Comparison of ENCODE assay signal across 8 mouse cellular contexts in genomic region chr19:21272655-21273284, GRCm38 (mm10). TPM values are rescaled to one million over a fixed set of nuclear protein-coding genes. Genes with fewer than 3 reads are reported as not detected.
DNase-seq lines count a peak whose midpoint lies in the region; ATAC-seq lines count a peak whose summit lies in the region.

No protein-coding gene starts in this region.

- H3K9ac ChIP-seq in intestine, embryonic 15.5 days = peak overlapping the region; percentile 99

- H3K4me1 ChIP-seq in intestine, embryonic 15.5 days (replicated peaks) = 0 out of 2 replicates have a peak, but pooled peaks cover 2% of the 10 kb centered on the region
- peaks cover 27% of the 10 kb centered on the region for H3K4me1 ChIP-seq in midbrain, embryonic 10.5 days

- 0 out of 2 replicates have a peak, but pooled peaks cover 2% of the 10 kb centered on the region for H3K36me3 ChIP-seq in intestine, embryonic 15.5 days
- H3K36me3 ChIP-seq in midbrain, embryonic 10.5 days = peaks cover 16% of the 10 kb centered on the region

- no peaks in the 10 kb centered on the region for H3K9me3 ChIP-seq in intestine, embryonic 15.5 days
- no peaks in the 10 kb centered on the region for H3K9me3 ChIP-seq in midbrain, embryonic 10.5 days (replicated peaks)

- intact Hi-C loops in gastrocnemius, postnatal 36 days (cut with DNase I) = loop anchor here (5.0 to 10.0 kb wide), 5 partner anchors 55 to 382 kb away; partner anchors contain the start of genes 1110059E24Rik and Abhd17b
- intact Hi-C loops in left cerebral cortex, postnatal 4 days (cut with DNase I) = loop anchor here (1.0 to 10.0 kb wide), 2 partner anchors 235 to 292 kb away; no protein-coding TSS in a partner anchor

- H3K4me3 ChIP-seq in intestine, embryonic 15.5 days (replicated peaks) = peak overlapping the region; percentile 91
- H3K4me3 ChIP-seq in midbrain, embryonic 10.5 days = peak overlapping the region; percentile 95

- peak; percentile 62 for DNase-seq in cerebellum, adult 11 months
- no peak for DNase-seq in cerebellum, adult 9-11 months
- DNase-seq in embryo, embryonic 11.5 days (ENCODE audit: low read depth, low spot score) = peak; percentile 50
- peak; percentile 56 to 69 for DNase-seq in gastrocnemius, postnatal 36 days
- peak; percentile 73 for DNase-seq in left cerebral cortex, postnatal 4 days
- DNase-seq in midbrain, embryonic 10.5 days (ENCODE audit: low spot score) = peak; percentile 72
- DNase-seq in spleen, adult 18-20 months = peak; percentile 66 to 76

- H3K4me2 ChIP-seq in intestine, embryonic 15.5 days (replicated peaks) = peak overlapping the region; percentile 43

- peak overlapping the region; percentile 100 for H3K27ac ChIP-seq in intestine, embryonic 15.5 days
- H3K27ac ChIP-seq in midbrain, embryonic 10.5 days (replicated peaks) = peak overlapping the region; percentile 100

- H3K27me3 ChIP-seq in intestine, embryonic 15.5 days (replicated peaks) = no peaks in the 10 kb centered on the region
- H3K27me3 ChIP-seq in midbrain, embryonic 10.5 days (ENCODE audit: low read depth, poor library complexity, severe bottlenecking) = no peaks in the 10 kb centered on the region

- under 1% methylated on average over 66 of the region's 66 CpGs for WGBS in intestine, embryonic 15.5 days
- WGBS in midbrain, embryonic 10.5 days = under 1% methylated on average over 66 of the region's 66 CpGs

- peak; percentile 67 for ATAC-seq in intestine, embryonic 15.5 days

RNA-seq across cellular contexts. Expression of gene Zfand5, which starts 0.7 kb away (rescaled TPM):
- 100 to 1,000 TPM; 228 to 300 TPM for total RNA-seq in gastrocnemius, postnatal 36 days (2021)
- 87.0 and 91.6 TPM in 2 replicates for polyA plus RNA-seq in intestine, embryonic 15.5 days (2015; fragmentation: Nextera tagmentation; extraction: Ambion mirVana)
- 100 to 1,000 TPM; 154 to 163 TPM for total RNA-seq in left cerebral cortex, postnatal 4 days (2021)
- polyA plus RNA-seq in midbrain, embryonic 10.5 days (2016; fragmentation: Nextera tagmentation; extraction: Ambion mirVana) = 114 and 127 TPM in 2 replicates
